Mouse (Mus musculus) liver, postnatal 0 days (tissue): ENCODE results near the gene Phxr2.

Source experiments
- CTCF ChIP-seq: sonication (generic); IDR thresholded peaks from 2 replicates; pipeline ENCODE4 v1.5.1; 2016; ENCODE audit warnings: antibody characterized with exemption, low read depth
- EP300 ChIP-seq: IDR thresholded peaks from 2 replicates; pipeline ENCODE4 v1.6.1; 2016; ENCODE audit warnings: antibody characterized with exemption, low read depth, mild to moderate bottlenecking

DNA sequence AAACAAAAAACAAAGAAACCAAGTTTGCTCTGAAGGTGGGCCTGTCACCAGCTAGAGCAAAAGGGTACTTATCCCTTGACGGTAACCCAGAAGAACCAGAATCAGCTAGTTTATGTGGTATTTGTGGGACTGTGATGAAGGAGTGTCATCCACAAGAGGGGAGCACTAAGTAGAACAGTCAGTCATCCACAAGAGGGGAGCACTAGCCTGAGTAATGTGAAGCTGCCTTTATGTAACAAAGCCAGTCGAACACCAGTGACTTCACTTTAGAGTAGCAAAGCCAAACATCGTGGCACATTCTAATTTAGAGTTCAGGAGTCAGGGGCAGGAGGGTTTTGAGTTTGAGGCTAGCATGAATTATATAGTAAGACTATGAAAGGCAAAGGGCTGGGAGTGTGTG is 40.3 kb upstream of the Phxr2 start:
- TF ChIP-seq CTCF (peak; percentile 50), EP300 (no peak)
